Mouse (Mus musculus) liver, embryonic 14.5 days (tissue): Measurements from ENCODE around the gene Hivep2.

Experiments used
- CTCF ChIP-seq: IDR thresholded peaks from 2 replicates; pipeline ENCODE4 v1.5.1; 2016; ENCODE audit warnings: antibody characterized with exemption, low read depth, control low read depth
- EP300 ChIP-seq: IDR thresholded peaks from 2 replicates; pipeline ENCODE4 v1.6.1; 2016; ENCODE audit warnings: antibody characterized with exemption, low read depth

DNA sequence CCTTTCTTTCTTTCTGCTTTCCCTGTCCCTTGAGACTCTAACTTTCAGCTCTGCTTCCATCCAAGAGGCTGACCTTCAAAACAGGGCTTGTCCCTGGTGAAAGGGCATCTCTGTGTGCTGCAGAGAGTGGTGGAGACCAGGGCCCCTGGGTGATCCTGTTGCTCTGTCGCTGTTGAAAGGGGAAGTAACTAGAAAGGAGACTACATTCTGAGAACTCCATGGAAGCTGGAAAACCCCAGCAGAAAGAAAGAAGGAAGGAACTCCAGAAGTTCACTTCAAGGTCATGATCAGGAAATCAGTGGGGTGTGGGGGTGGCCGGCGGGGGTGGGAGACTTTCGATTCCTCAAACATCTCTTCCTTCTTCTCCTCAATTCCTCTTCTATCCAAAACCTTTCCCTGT lies 208.2 kb downstream of the Hivep2 start:
- no peak for TF ChIP-seq CTCF
- no peak for TF ChIP-seq EP300
